ENCODE assay signal across 23 mouse cellular contexts in genomic region chr16:57488661-57489060, GRCm38 (mm10).
DNase-seq lines count a peak whose midpoint lies in the region; ATAC-seq lines count a peak whose summit lies in the region.
"Had no signal": no experiment of that assay in that cellular context is flagged by ENCODE, and none has a peak within 500 bp of the region (broad histone marks: within the 10 kb centered on the region; RNA-seq: fewer than 3 reads in every experiment).

No protein-coding gene starts in this region.

- H3K9ac ChIP-seq in liver, embryonic 11.5 days (ENCODE audit: low read depth, low read length): no peak overlapping the region

- H3K4me2 ChIP-seq in liver, embryonic 11.5 days: no peak overlapping the region

- no peaks in the 10 kb centered on the region for H3K27me3 ChIP-seq in liver, embryonic 11.5 days (replicated peaks; ENCODE audit: control insufficient read depth, insufficient read depth, low read length)
- H3K27me3 ChIP-seq: CH12.LX, Patski had no signal

- no peak for ATAC-seq in liver, embryonic 11.5 days (replicated peaks; ENCODE audit: low FRiP score)
- ATAC-seq: activated CD4-positive, CD25-positive, alpha-beta regulatory T cell, adult 4 months; CD4-positive, CD25-positive, alpha-beta regulatory T cell, adult 4 months; Patski had no signal

- H3K9me3 ChIP-seq in liver, embryonic 11.5 days (ENCODE audit: control insufficient read depth, low read length): no peaks in the 10 kb centered on the region
- H3K9me3 ChIP-seq: G1E had no signal

- H3K4me1 ChIP-seq in liver, embryonic 11.5 days (replicated peaks; ENCODE audit: control insufficient read depth, insufficient read depth, low read length): no peaks in the 10 kb centered on the region

- DNase-seq in heart, adult 11 months: peak; percentile 10
- DNase-seq in heart, postnatal 14 days: no peak
- DNase-seq in 3T3-L1 (ENCODE audit: low read depth, low spot score): peak; percentile 60
- peak; percentile 55 for DNase-seq in NIH3T3 (ENCODE audit: low read depth)
- DNase-seq in liver, embryonic 11.5 days (ENCODE audit: low spot score): no peak
- DNase-seq in cerebellum, postnatal 36 days: no peak
- DNase-seq: adrenal gland, adult 2 months; adrenal gland, adult 8-10 months; adrenal gland, postnatal 10 days; adrenal gland, postnatal 14 days; adrenal gland, postnatal 25 days; adrenal gland, postnatal 36 days; B cell, adult 2 months; cerebellum, adult 11 months; cerebellum, adult 11-12 months; cerebellum, adult 18-20 months; cerebellum, adult 2 months; cerebellum, adult 8-10 months had no signal

- H3K4me3 ChIP-seq in liver, embryonic 11.5 days (ENCODE audit: low read depth, low read length): no peak overlapping the region

- H3K27ac ChIP-seq in liver, embryonic 11.5 days (ENCODE audit: low read depth, low read length): no peak overlapping the region

- no peaks in the 10 kb centered on the region for H3K36me3 ChIP-seq in liver, embryonic 11.5 days (ENCODE audit: control insufficient read depth, insufficient read depth, low read length)
- H3K36me3 ChIP-seq: G1E had no signal

- intact Hi-C loops in heart, postnatal 14 days (cut with DNase I): no loop called here

Comparison
In these comparisons a context has a peak if more than half of its experiments do, and no peak if none do; other contexts are left out.
1. DNase-seq: peak in heart, adult 11 months (single experiment), 3T3-L1 (single experiment) and NIH3T3 (single experiment); none in heart, postnatal 14 days (0 of 2), liver, embryonic 11.5 days (single experiment) and cerebellum, postnatal 36 days (0 of 2).